ENCODE assay signal across 7 mouse cellular contexts in genomic region chr2:172393391-172394051, GRCm38 (mm10). TPM values are rescaled to one million over a fixed set of nuclear protein-coding genes. Genes with fewer than 3 reads are reported as not detected.
DNase-seq lines count a peak whose midpoint lies in the region; ATAC-seq and TF ChIP-seq lines count a peak whose summit lies in the region.

Gene Cass4, plus strand, starts transcription at chr2:172393794.

- intact Hi-C loops in left cerebral cortex, postnatal 4 days (cut with DNase I) = no loop called here

- no peak within 1 kb of the TSS for H3K4me2 ChIP-seq in forebrain, embryonic 11.5 days (ENCODE audit: low read depth, low read length, severe bottlenecking)

- H3K27me3 ChIP-seq in G1E (ENCODE audit: insufficient read depth, low read length) = peaks cover 13% of the 10 kb centered on the region
- H3K27me3 ChIP-seq in forebrain, embryonic 11.5 days (ENCODE audit: control insufficient read depth, insufficient read depth, low read length) = no peaks in the 10 kb centered on the region

- 45% methylated on average over 13 of the region's 13 CpGs for WGBS in forebrain, embryonic 11.5 days

- H3K9me3 ChIP-seq in G1E (replicated peaks) = no peaks in the 10 kb centered on the region
- H3K9me3 ChIP-seq in forebrain, embryonic 11.5 days (ENCODE audit: control insufficient read depth, low read length) = no peaks in the 10 kb centered on the region

- DNase-seq in CD4-positive helper T cell, adult 2 months (ENCODE audit: low read depth, low spot score) = peak; percentile 84
- DNase-seq in G1E (ENCODE audit: low spot score) = no peak
- DNase-seq in heart, postnatal 4 days = peak; percentile 33
- DNase-seq in forebrain, embryonic 11.5 days (ENCODE audit: low spot score) = no peak
- no peak for DNase-seq in left cerebral cortex, postnatal 4 days
- no peak for DNase-seq in kidney, adult 9 months

- H3K27ac ChIP-seq in forebrain, embryonic 11.5 days (ENCODE audit: low read depth, low read length) = no peak within 1 kb of the TSS

- H3K4me3 ChIP-seq in G1E (ENCODE audit: low read depth, low read length) = no peak within 1 kb of the TSS; the same call in 1 of the 2 replicates
- no peak within 1 kb of the TSS for H3K4me3 ChIP-seq in forebrain, embryonic 11.5 days (ENCODE audit: low read depth, low read length)

- no peak within 1 kb of the TSS for H3K9ac ChIP-seq in forebrain, embryonic 11.5 days (ENCODE audit: low read length)

- peaks cover 11% of the 10 kb centered on the region for H3K4me1 ChIP-seq in G1E (ENCODE audit: insufficient read depth, low read depth, low read length)
- no peaks in the 10 kb centered on the region for H3K4me1 ChIP-seq in forebrain, embryonic 11.5 days (replicated peaks; ENCODE audit: control insufficient read depth, insufficient read depth, low read length)

- no peak for TF ChIP-seq CTCF in G1E (IDR thresholded peaks at IDR 0.05; ENCODE audit: low read depth, low read length)

- ATAC-seq in G1E (ENCODE audit: extremely low read depth, insufficient number of reproducible peaks, low FRiP score, poor library complexity, severe bottlenecking) = peak; percentile 30; the same call in 1 of the 2 replicates
- peak; percentile 81 for ATAC-seq in megakaryocyte progenitor cell, adult 5-6 weeks (replicated peaks; ENCODE audit: poor library complexity)
- ATAC-seq in forebrain, embryonic 11.5 days (replicated peaks; ENCODE audit: low FRiP score) = no peak

- no peaks in the 10 kb centered on the region for H3K36me3 ChIP-seq in G1E (replicated peaks)
- no peaks in the 10 kb centered on the region for H3K36me3 ChIP-seq in forebrain, embryonic 11.5 days (ENCODE audit: control insufficient read depth, insufficient read depth, low read length)

RNA-seq across cellular contexts. Expression of gene Cass4, which starts in this region (rescaled TPM):
- total RNA-seq in G1E (2014; fragmentation: Nextera tagmentation) (0.83 TPM in 1 of 2 replicates, not detected in the other), G1E (2017) (0.46 and 0.87 TPM in 2 replicates)
- polyA plus RNA-seq in G1E (2012) = 0.16 and 0.20 TPM in 2 replicates
- under 1 TPM; 0.27 to 0.29 TPM for total RNA-seq in heart, postnatal 4 days (2021)
- total RNA-seq in megakaryocyte progenitor cell, adult 5-6 weeks (2015) = 1.4 and 2.1 TPM in 2 replicates
- 1.00 and 2.1 TPM in 2 replicates for total RNA-seq in megakaryocyte progenitor cell, adult 5-6 weeks (2017)
- polyA plus RNA-seq in forebrain, embryonic 11.5 days (2014; fragmentation: Nextera tagmentation; extraction: Ambion mirVana) = 0.47 TPM in 1 of 2 replicates, not detected in the other
- under 1 TPM; 0.16 to 0.24 TPM for total RNA-seq in left cerebral cortex, postnatal 4 days (2021)

Comparison
In these comparisons a context has a peak if more than half of its experiments do, and no peak if none do; other contexts are left out.
1. Peak in ATAC-seq in G1E; RNA of the gene not detected or under 1 TPM.
2. Peak in DNase-seq in heart, postnatal 4 days; RNA of the gene not detected or under 1 TPM.